Mouse (Mus musculus): Measurements from ENCODE around the gene Ifi35. TPM values are rescaled to one million over a fixed set of nuclear protein-coding genes. Genes with fewer than 3 reads are reported as not detected.

The Ifi35 gene
- polyA plus RNA-seq, 1 experiment from 2014 or later: 2.7 TPM

GRCm38 (mm10) chr11:101452093-101452774 lies 4.0 kb downstream of the Ifi35 start:
- Histone ChIP-seq H3K27ac (ENCODE audit: low read depth, low read length) (no peak overlapping the region), H3K4me2 (no peak overlapping the region), H3K9ac (ENCODE audit: low read length) (no peak overlapping the region), H3K4me3 (ENCODE audit: low read depth, low read length) (no peak overlapping the region), H3K9me3 (ENCODE audit: control insufficient read depth, low read length) (no peaks in the 10 kb centered on the region), H3K36me3 (ENCODE audit: control insufficient read depth, insufficient read depth, low read length) (no peaks in the 10 kb centered on the region), H3K27me3 (ENCODE audit: control insufficient read depth, insufficient read depth, low read length) (no peaks in the 10 kb centered on the region), H3K4me1 (ENCODE audit: control insufficient read depth, insufficient read depth, low read length) (no peaks in the 10 kb centered on the region)
- DNase-seq (ENCODE audit: low spot score, missing footprints) (no peak), ATAC-seq (ENCODE audit: low FRiP score) (no peak)
- 76% methylated on average over 10 of the region's 10 CpGs for WGBS

DNA sequence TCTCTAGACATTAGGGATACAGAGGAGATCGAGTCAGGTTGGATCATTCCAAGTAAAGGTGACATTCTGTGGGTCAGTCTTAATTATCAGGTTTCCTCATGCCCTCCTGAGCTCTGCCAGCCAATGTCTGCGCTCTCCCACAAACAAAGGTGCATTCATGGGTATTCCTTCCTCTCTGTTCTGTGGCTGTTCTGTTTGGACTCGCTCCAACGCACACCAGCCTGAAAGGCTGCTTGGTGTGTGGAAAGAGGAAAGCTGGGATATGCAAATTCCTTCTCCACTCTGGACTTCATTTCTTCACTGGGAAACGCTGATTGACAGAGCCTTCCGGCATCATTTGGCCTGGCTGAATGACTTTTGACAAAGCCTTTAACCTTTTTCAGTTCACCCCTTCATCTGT lies 6.5 kb downstream of the Ifi35 start:
- no peak overlapping the region for H3K4me2 ChIP-seq
- H3K9ac ChIP-seq (ENCODE audit: low read length): no peak overlapping the region
- no peaks in the 10 kb centered on the region for H3K9me3 ChIP-seq (ENCODE audit: control insufficient read depth, low read length)
- H3K27me3 ChIP-seq (ENCODE audit: control insufficient read depth, insufficient read depth, low read length): no peaks in the 10 kb centered on the region
- H3K27ac ChIP-seq (ENCODE audit: low read depth, low read length): no peak overlapping the region
- no peaks in the 10 kb centered on the region; the same call in 1 of the 2 replicates for H3K36me3 ChIP-seq (ENCODE audit: control insufficient read depth, insufficient read depth, low read length)
- no peaks in the 10 kb centered on the region for H3K4me1 ChIP-seq (ENCODE audit: control insufficient read depth, insufficient read depth, low read length)
- no peak for ATAC-seq (ENCODE audit: low FRiP score)
- H3K4me3 ChIP-seq (ENCODE audit: low read depth, low read length): no peak overlapping the region
- DNase-seq (ENCODE audit: low spot score, missing footprints): no peak
- 46% methylated on average over 6 of the region's 6 CpGs for WGBS

GRCm38 (mm10) chr11:101455627-101456026 lies 7.4 kb downstream of the Ifi35 start:
- Histone ChIP-seq H3K9ac (ENCODE audit: low read length) (no peak overlapping the region), H3K27ac (ENCODE audit: low read depth, low read length) (no peak overlapping the region), H3K4me3 (ENCODE audit: low read depth, low read length) (no peak overlapping the region), H3K36me3 (ENCODE audit: control insufficient read depth, insufficient read depth, low read length) (no peaks in the 10 kb centered on the region; the same call in none of the 2 replicates), H3K4me1 (ENCODE audit: control insufficient read depth, insufficient read depth, low read length) (no peaks in the 10 kb centered on the region), H3K27me3 (ENCODE audit: control insufficient read depth, insufficient read depth, low read length) (no peaks in the 10 kb centered on the region), H3K4me2 (no peak overlapping the region), H3K9me3 (ENCODE audit: control insufficient read depth, low read length) (no peaks in the 10 kb centered on the region)
- 87% methylated on average over 7 of the region's 7 CpGs for WGBS
- ATAC-seq (ENCODE audit: low FRiP score) (no peak), DNase-seq (ENCODE audit: low spot score, missing footprints) (no peak)

DNA sequence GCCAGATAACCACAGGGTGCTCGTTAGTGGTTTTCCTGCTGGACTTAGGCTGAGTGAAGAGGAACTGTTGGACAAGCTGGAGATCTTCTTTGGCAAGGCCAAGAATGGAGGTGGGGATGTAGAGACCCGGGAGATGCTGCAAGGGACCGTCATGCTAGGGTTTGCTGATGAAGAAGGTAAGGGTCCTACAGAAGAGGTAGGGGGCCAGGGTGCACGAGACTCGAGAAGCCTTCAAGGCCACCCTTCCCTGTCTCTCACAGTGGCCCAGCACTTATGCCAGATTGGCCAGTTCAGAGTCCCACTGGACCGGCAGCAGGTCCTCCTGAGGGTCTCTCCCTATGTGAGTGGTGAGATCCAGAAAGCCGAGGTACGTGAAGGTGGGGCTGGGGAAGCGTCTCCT lies 9.4 kb downstream of the Ifi35 start:
- WGBS: 90% methylated on average over 9 of the region's 9 CpGs
- Histone ChIP-seq H3K36me3 (ENCODE audit: control insufficient read depth, insufficient read depth, low read length) (no peaks in the 10 kb centered on the region; the same call in none of the 2 replicates), H3K9me3 (ENCODE audit: control insufficient read depth, low read length) (no peaks in the 10 kb centered on the region), H3K27me3 (ENCODE audit: control insufficient read depth, insufficient read depth, low read length) (no peaks in the 10 kb centered on the region), H3K9ac (ENCODE audit: low read length) (no peak overlapping the region), H3K27ac (ENCODE audit: low read depth, low read length) (no peak overlapping the region), H3K4me1 (ENCODE audit: control insufficient read depth, insufficient read depth, low read length) (peaks cover 8% of the 10 kb centered on the region), H3K4me3 (ENCODE audit: low read depth, low read length) (no peak overlapping the region), H3K4me2 (no peak overlapping the region)
- ATAC-seq (ENCODE audit: low FRiP score) (no peak), DNase-seq (ENCODE audit: low spot score, missing footprints) (no peak)

DNA sequence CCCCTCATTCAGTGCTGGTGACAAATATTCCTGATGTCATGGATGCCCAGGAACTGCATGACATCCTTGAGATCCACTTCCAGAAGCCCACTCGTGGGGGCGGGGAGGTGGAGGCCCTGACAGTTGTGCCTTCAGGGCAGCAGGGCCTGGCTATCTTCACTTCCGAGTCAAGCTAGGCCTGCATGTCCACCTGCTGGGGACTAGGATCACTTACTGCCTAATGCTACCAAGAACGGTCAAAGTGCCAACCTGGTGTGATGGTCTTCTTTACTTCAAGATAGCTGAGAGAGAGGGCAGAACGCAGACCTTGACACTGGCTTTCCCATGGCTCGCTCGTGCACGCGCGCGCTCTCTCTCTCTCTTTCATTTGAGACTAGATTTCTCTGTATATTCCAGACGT lies 10.0 kb downstream of the Ifi35 start:
- H3K9me3 ChIP-seq (ENCODE audit: control insufficient read depth, low read length): no peaks in the 10 kb centered on the region
- no peaks in the 10 kb centered on the region; the same call in none of the 2 replicates for H3K36me3 ChIP-seq (ENCODE audit: control insufficient read depth, insufficient read depth, low read length)
- DNase-seq (ENCODE audit: low spot score, missing footprints) (no peak), ATAC-seq (ENCODE audit: low FRiP score) (no peak)
- no peak overlapping the region for H3K4me3 ChIP-seq (ENCODE audit: low read depth, low read length)
- no peak overlapping the region for H3K9ac ChIP-seq (ENCODE audit: low read length)
- H3K27ac ChIP-seq (ENCODE audit: low read depth, low read length): no peak overlapping the region
- no peaks in the 10 kb centered on the region for H3K27me3 ChIP-seq (ENCODE audit: control insufficient read depth, insufficient read depth, low read length)
- no peak overlapping the region for H3K4me2 ChIP-seq
- H3K4me1 ChIP-seq (ENCODE audit: control insufficient read depth, insufficient read depth, low read length): peaks cover 14% of the 10 kb centered on the region
- 85% methylated on average over 12 of the region's 12 CpGs for WGBS

DNA sequence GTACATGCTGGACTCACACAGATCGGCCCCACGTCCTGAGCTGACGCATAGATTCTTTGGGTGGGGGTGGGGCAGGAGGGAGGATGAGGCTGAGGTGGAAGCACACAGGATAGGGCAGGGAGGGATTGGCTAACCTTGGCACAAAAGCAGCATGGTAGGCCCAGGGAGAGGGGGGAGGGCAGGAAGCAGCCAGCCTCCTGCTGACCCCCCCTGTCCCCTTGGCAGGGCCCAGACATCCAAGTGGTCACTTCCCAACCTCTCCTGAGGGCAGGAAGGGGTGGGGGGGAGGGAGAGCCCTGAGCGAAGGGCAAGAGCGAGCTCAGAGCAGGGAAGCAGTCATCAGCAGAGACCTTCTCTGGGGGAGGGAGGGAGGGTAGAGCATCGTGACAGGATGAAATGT lies 11.5 kb downstream of the Ifi35 start:
- Histone ChIP-seq H3K9ac (ENCODE audit: low read length) (no peak overlapping the region), H3K9me3 (ENCODE audit: control insufficient read depth, low read length) (no peaks in the 10 kb centered on the region), H3K27ac (ENCODE audit: low read depth, low read length) (no peak overlapping the region), H3K4me2 (no peak overlapping the region), H3K27me3 (ENCODE audit: control insufficient read depth, insufficient read depth, low read length) (no peaks in the 10 kb centered on the region), H3K4me3 (ENCODE audit: low read depth, low read length) (no peak overlapping the region), H3K4me1 (ENCODE audit: control insufficient read depth, insufficient read depth, low read length) (peaks cover 27% of the 10 kb centered on the region), H3K36me3 (ENCODE audit: control insufficient read depth, insufficient read depth, low read length) (no peaks in the 10 kb centered on the region; the same call in none of the 2 replicates)
- WGBS: 48% methylated on average over 6 of the region's 6 CpGs
- ATAC-seq (ENCODE audit: low FRiP score): no peak
- DNase-seq (ENCODE audit: low spot score, missing footprints): no peak

DNA sequence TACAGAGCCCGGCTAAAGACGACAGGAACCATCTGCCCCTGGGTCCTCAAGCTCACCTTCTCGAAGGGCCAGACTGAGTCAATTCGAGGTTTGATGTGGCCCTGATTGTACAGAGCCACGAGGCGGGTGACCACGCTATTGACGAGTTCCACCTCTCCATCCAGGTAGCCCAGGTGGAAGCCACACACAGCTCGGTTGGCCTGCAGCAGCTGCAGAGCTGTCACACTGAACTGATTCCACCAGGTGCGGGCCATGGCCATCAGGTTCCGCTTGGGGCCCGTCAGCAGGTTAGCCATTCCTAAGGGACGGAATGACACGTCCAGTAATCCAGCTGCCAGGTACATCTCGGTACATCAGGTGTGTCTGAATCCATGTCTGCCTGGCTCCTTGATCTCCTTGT lies 12.1 kb downstream of the Ifi35 start:
- Histone ChIP-seq H3K4me2 (no peak overlapping the region), H3K36me3 (ENCODE audit: control insufficient read depth, insufficient read depth, low read length) (no peaks in the 10 kb centered on the region; the same call in none of the 2 replicates), H3K4me1 (ENCODE audit: control insufficient read depth, insufficient read depth, low read length) (peaks cover 33% of the 10 kb centered on the region), H3K9ac (ENCODE audit: low read length) (no peak overlapping the region), H3K27me3 (ENCODE audit: control insufficient read depth, insufficient read depth, low read length) (no peaks in the 10 kb centered on the region), H3K27ac (ENCODE audit: low read depth, low read length) (no peak overlapping the region), H3K9me3 (ENCODE audit: control insufficient read depth, low read length) (no peaks in the 10 kb centered on the region), H3K4me3 (ENCODE audit: low read depth, low read length) (no peak overlapping the region)
- ATAC-seq (ENCODE audit: low FRiP score): no peak
- no peak for DNase-seq (ENCODE audit: low spot score, missing footprints)
- WGBS: 87% methylated on average over 15 of the region's 15 CpGs

DNA sequence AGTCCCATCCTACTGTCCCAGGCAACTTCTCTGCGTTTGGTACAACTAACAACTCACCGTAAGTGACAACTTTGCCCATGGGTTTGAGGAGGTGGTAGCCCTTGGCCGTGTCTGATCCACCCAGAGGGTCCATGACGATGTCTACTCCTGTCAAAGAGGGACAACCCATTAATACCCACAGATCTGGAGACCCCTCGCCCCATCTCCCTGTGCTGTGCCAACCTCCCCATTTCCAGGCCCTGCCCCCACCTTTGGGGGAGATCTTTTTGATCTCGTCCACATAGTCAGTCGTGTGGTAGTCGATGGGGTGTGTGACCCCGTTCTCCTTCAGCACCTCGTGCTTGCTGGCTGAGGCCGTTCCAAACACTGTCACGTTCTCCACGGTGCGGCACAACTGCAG lies 13.9 kb downstream of the Ifi35 start:
- Histone ChIP-seq H3K4me2 (no peak overlapping the region), H3K4me1 (ENCODE audit: control insufficient read depth, insufficient read depth, low read length) (peaks cover 39% of the 10 kb centered on the region), H3K4me3 (ENCODE audit: low read depth, low read length) (no peak overlapping the region), H3K27ac (ENCODE audit: low read depth, low read length) (no peak overlapping the region), H3K27me3 (ENCODE audit: control insufficient read depth, insufficient read depth, low read length) (peaks cover 2% of the 10 kb centered on the region; the same call in 1 of the 2 replicates), H3K9ac (ENCODE audit: low read length) (no peak overlapping the region), H3K9me3 (ENCODE audit: control insufficient read depth, low read length) (no peaks in the 10 kb centered on the region), H3K36me3 (ENCODE audit: control insufficient read depth, insufficient read depth, low read length) (no peaks in the 10 kb centered on the region; the same call in none of the 2 replicates)
- ATAC-seq (ENCODE audit: low FRiP score) (peak; percentile 47; the same call in 1 of the 2 replicates), DNase-seq (ENCODE audit: low spot score, missing footprints) (no peak)
- WGBS: 71% methylated on average over 14 of the region's 14 CpGs

- Histone ChIP-seq H3K9me3 (ENCODE audit: control insufficient read depth, low read length) (no peaks in the 10 kb centered on the region), H3K4me3 (ENCODE audit: low read depth, low read length) (no peak overlapping the region), H3K4me1 (ENCODE audit: control insufficient read depth, insufficient read depth, low read length) (peaks cover 42% of the 10 kb centered on the region), H3K27me3 (ENCODE audit: control insufficient read depth, insufficient read depth, low read length) (peaks cover 2% of the 10 kb centered on the region; the same call in 1 of the 2 replicates), H3K27ac (ENCODE audit: low read depth, low read length) (0 out of 2 replicates have a peak overlapping the region, but pooled peaks have one; percentile 40), H3K9ac (ENCODE audit: low read length) (peak overlapping the region; percentile 16; the same call in 1 of the 2 replicates), H3K36me3 (ENCODE audit: control insufficient read depth, insufficient read depth, low read length) (no peaks in the 10 kb centered on the region; the same call in 1 of the 2 replicates), H3K4me2 (peak overlapping the region; percentile 95)
- WGBS: 41% methylated on average over 13 of the region's 13 CpGs
- ATAC-seq (ENCODE audit: low FRiP score): peak; percentile 80
- DNase-seq (ENCODE audit: low spot score, missing footprints): peak; percentile 91
Observed at GRCm38 (mm10) chr11:101462583-101463440, 14.6 kb downstream of the Ifi35 start.
